Mouse (Mus musculus) heart, adult 10 weeks (tissue): ENCODE results near the gene Zdhhc24. TPM values are rescaled to one million over a fixed set of nuclear protein-coding genes. Genes with fewer than 3 reads are reported as not detected.

Source experiments
- polyA plus RNA-seq: library from polyadenylated mRNA; stranded (reverse); fragments of 350-450 nt; fragmentation: Illumina TruSeq; extraction: RNeasy Lipid Tissue Mini Kit (QIAGEN cat#74804); gene quantifications from one replicate; pipeline ENCODE4 v1.2.3, GENCODE M21; 2014; ENCODE audit warnings: low read depth, low replicate concordance

The Zdhhc24 gene
- polyA plus RNA-seq: 4.5 TPM

DNA sequence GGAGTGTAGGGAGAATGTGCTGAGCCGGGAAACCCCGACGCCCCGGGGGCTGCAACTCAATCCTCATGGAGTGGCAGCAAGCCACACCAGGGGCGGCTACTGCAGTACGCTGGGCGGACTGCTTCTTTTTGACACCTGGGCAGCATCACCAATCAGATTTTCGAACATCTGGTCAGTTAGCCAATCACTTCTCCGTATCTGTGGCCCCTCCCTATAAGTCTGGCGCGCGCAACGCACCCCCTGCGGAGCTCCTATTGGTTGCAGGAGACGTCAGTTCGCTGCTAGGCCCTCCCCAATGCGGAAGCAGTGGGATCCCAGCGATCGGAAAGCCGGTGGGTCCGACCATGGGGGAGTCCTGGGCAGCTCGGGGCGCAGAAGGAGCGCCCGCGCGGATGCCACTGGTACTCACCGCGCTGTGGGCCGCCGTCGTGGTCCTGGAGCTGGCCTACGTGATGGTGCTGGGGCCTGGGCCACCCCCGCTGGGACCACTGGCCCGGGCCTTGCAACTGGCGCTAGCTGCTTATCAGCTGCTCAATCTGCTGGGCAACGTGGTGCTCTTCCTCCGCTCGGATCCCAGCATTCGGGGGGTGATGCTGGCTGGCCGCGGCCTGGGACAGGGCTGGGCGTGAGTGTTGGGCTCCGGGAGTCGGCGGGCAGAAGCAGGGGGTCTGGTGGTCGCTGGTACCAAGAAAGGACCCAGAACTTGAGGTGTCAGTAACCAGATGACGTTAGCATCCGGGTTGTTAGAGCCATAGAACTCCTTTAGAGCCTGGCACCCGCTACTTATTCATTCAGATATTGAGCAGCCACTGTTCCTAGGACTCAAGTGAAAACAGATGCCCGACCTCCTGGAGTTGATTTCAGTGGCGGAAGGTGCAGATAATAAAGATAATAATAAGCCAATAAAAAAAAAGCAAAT lies at the start of gene Zdhhc24:
Gene Zdhhc24 (plus strand): TSS at position 264 of the 919 bp plus-strand sequence.

GRCm38 (mm10) chr19:4839149-4839548 lies 39.3 kb upstream of the Zdhhc24 start, which contains the start of the genes Ccs and Ccdc87:
Gene Ccs, minus strand, starts transcription at chr19:4839332.
Gene Ccdc87, plus strand, starts transcription at chr19:4839366.

GRCm38 (mm10) chr19:4854552-4855469 lies 23.7 kb upstream of the Zdhhc24 start, which contains the start of gene Ctsf:
Gene Ctsf, plus strand, starts transcription at chr19:4855130.

GRCm38 (mm10) chr19:4877785-4878184 lies 683 bp upstream of the Zdhhc24 start, which contains the start of gene Actn3:
Gene Actn3, minus strand, starts transcription at chr19:4877909.

DNA sequence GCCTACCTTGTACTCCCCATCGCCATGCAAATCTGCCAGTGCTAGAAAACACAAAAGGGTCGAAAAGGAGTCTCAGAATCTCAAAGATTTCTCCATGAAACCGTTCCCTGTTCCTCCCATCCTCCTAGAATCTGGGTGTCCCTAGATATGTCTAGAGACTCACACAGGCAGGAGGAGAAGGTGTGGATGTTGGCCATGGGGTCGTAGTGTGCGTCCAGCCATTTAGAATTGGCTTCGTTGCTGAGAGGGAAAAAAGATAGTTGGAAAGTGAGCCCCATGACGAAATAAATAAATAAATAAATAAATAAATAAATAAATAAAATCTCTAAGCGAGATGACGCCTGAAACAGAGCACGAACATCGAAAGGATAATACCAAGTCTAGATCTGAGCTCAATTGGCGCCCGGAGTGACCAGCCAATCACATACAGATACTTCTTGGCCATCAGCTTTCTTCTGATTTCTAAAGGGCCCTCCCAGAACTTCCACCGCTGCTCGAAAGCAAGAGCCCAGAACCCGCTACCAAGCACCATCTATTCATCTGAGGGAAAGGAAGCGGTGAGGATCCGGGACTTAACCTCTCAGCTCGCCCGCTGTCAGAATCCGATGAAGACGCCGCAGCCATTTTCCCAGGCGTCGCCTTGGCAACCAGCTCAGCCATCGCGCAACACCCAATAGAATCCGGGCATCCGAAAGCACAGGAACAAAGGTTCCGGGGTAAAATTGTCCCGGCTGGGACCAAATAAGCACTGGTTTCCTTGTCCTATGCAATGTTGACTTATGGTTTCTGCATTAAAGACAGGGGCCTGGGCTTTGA lies 27.7 kb downstream of the Zdhhc24 start, which contains the start of gene Bbs1:
Gene Bbs1 (minus strand): TSS at position 650 of the 816 bp plus-strand sequence.

GRCm38 (mm10) chr19:4927904-4928531 lies 49.5 kb downstream of the Zdhhc24 start, which contains the start of gene Dpp3:
Gene Dpp3, minus strand, starts transcription at chr19:4928287.

Other genes with a start within 250 kb of the Zdhhc24 start
- not detected for gene Gm960, start 180.0 kb upstream of the Zdhhc24 start, polyA plus RNA-seq
- gene Sptbn2, start 167.5 kb upstream of the Zdhhc24 start, polyA plus RNA-seq: 0.24 TPM
- 9.1 TPM for gene Rbm4b, start 122.2 kb upstream of the Zdhhc24 start, polyA plus RNA-seq
- gene Rbm4, start 84.8 kb upstream of the Zdhhc24 start, polyA plus RNA-seq: 22.9 TPM
- gene Gm21992, start 67.1 kb upstream of the Zdhhc24 start, polyA plus RNA-seq: 9.5 TPM
- gene Rbm14, start 67.0 kb upstream of the Zdhhc24 start, polyA plus RNA-seq: 11.5 TPM
- gene Ccs, start 39.3 kb upstream of the Zdhhc24 start, polyA plus RNA-seq: 33.2 TPM
- not detected for gene Ccdc87, start 39.3 kb upstream of the Zdhhc24 start, polyA plus RNA-seq
- gene Ctsf, start 23.5 kb upstream of the Zdhhc24 start, polyA plus RNA-seq: 63.9 TPM
- gene Actn3, start 759 bp upstream of the Zdhhc24 start, polyA plus RNA-seq: 0.71 TPM
- 2.6 TPM for gene Bbs1, start 28.0 kb downstream of the Zdhhc24 start, polyA plus RNA-seq
- gene Dpp3, start 49.6 kb downstream of the Zdhhc24 start, polyA plus RNA-seq: 24.4 TPM
- 2.7 TPM for gene Peli3, start 64.5 kb downstream of the Zdhhc24 start, polyA plus RNA-seq
- gene Mrpl11, start 83.5 kb downstream of the Zdhhc24 start, polyA plus RNA-seq: 87.5 TPM
- gene Npas4, start 111.6 kb downstream of the Zdhhc24 start, polyA plus RNA-seq: 0.81 TPM
- gene Slc29a2, start 145.2 kb downstream of the Zdhhc24 start, polyA plus RNA-seq: 14.6 TPM
- 42.6 TPM for gene B4gat1, start 160.2 kb downstream of the Zdhhc24 start, polyA plus RNA-seq
- 1.0 TPM for gene AC124502.3, start 160.2 kb downstream of the Zdhhc24 start, polyA plus RNA-seq
- 19.7 TPM for gene Brms1, start 162.7 kb downstream of the Zdhhc24 start, polyA plus RNA-seq
- gene Rin1, start 171.8 kb downstream of the Zdhhc24 start, polyA plus RNA-seq: 1.7 TPM
- 10.5 TPM for gene Cd248, start 189.4 kb downstream of the Zdhhc24 start, polyA plus RNA-seq
- 2.0 TPM for gene Tmem151a, start 206.9 kb downstream of the Zdhhc24 start, polyA plus RNA-seq
- 90.7 TPM for gene Yif1a, start 209.9 kb downstream of the Zdhhc24 start, polyA plus RNA-seq
- 0.34 TPM for gene Cnih2, start 219.9 kb downstream of the Zdhhc24 start, polyA plus RNA-seq
- 163 TPM for gene Rab1b, start 228.4 kb downstream of the Zdhhc24 start, polyA plus RNA-seq
- 41.4 TPM for gene Klc2, start 239.9 kb downstream of the Zdhhc24 start, polyA plus RNA-seq